Mouse (Mus musculus): ENCODE data around the gene Pi4kb. TPM values are rescaled to one million over a fixed set of nuclear protein-coding genes. Genes with fewer than 3 reads are reported as not detected.
"Not testable (repeated sequence)": the region's sequence is repeated elsewhere in the genome, so short reads cannot be mapped to it uniquely, and the experiment has no call there.

Gene Pi4kb
- polyA plus RNA-seq, 1 experiment from 2014 or later = 22.2 TPM

- peaks cover 33% of the 10 kb centered on the region for H3K4me1 ChIP-seq
- 16% methylated on average over 13 of the region's 13 CpGs for WGBS
These were observed 39.3 kb downstream of the Pi4kb start for GRCm38 (mm10) chr3:95013699-95014427.

GRCm38 (mm10) chr3:95014428-95015151 is 40.1 kb downstream of the Pi4kb start:
- under 1% methylated on average over 44 of the region's 44 CpGs for WGBS
- peaks cover 33% of the 10 kb centered on the region for H3K4me1 ChIP-seq
- peak overlapping the region; percentile 96 for H3K27ac ChIP-seq
- H3K36me3 ChIP-seq = peaks cover 37% of the 10 kb centered on the region
- H3K4me3 ChIP-seq = peak overlapping the region; percentile 85
- no peaks in the 10 kb centered on the region for H3K27me3 ChIP-seq (ENCODE audit: low read depth, poor library complexity, severe bottlenecking)
- peak; percentile 77 for DNase-seq (ENCODE audit: low spot score)
- H3K9me3 ChIP-seq (replicated peaks) = no peaks in the 10 kb centered on the region

More at GRCm38 (mm10) chr3:95013699-95014427, 39.3 kb downstream of the Pi4kb start:
- DNase-seq (ENCODE audit: low spot score) = peak; percentile 49
- H3K27ac ChIP-seq = peak overlapping the region; percentile 96
- H3K4me3 ChIP-seq = peak overlapping the region; percentile 85
- H3K36me3 ChIP-seq = peaks cover 44% of the 10 kb centered on the region
- no peaks in the 10 kb centered on the region for H3K9me3 ChIP-seq (replicated peaks)
- H3K27me3 ChIP-seq (ENCODE audit: low read depth, poor library complexity, severe bottlenecking) = no peaks in the 10 kb centered on the region

GRCm38 (mm10) chr3:95015337-95015872 is 40.9 kb downstream of the Pi4kb start, which contains the start of gene Zfp687:
Zfp687 (minus strand) TSS chr3:95015448.
- Histone ChIP-seq H3K9me3 (replicated peaks) (no peaks in the 10 kb centered on the region), H3K36me3 (peaks cover 29% of the 10 kb centered on the region), H3K4me1 (peaks cover 33% of the 10 kb centered on the region), H3K27ac (peak within 1 kb of the TSS; percentile 96), H3K4me3 (peak within 1 kb of the TSS; percentile 85), H3K27me3 (ENCODE audit: low read depth, poor library complexity, severe bottlenecking) (no peaks in the 10 kb centered on the region)
- DNase-seq (ENCODE audit: low spot score) = peak; percentile 93
- under 1% methylated on average over 36 of the region's 37 CpGs for WGBS

- peak overlapping the region; percentile 85 for H3K4me3 ChIP-seq
- peak overlapping the region; percentile 96 for H3K27ac ChIP-seq
- H3K4me1 ChIP-seq = peaks cover 33% of the 10 kb centered on the region
- DNase-seq (ENCODE audit: low spot score) = peak; percentile 94
- no peaks in the 10 kb centered on the region for H3K9me3 ChIP-seq (replicated peaks)
- H3K27me3 ChIP-seq (ENCODE audit: low read depth, poor library complexity, severe bottlenecking) = no peaks in the 10 kb centered on the region
- WGBS = under 1% methylated on average over 40 of the region's 40 CpGs
- H3K36me3 ChIP-seq = peaks cover 23% of the 10 kb centered on the region
These were observed 41.5 kb downstream of the Pi4kb start for GRCm38 (mm10) chr3:95015891-95016531.

- 5% methylated on average over 21 of the region's 21 CpGs for WGBS
- Histone ChIP-seq H3K27ac (peak overlapping the region; percentile 96), H3K4me1 (peaks cover 33% of the 10 kb centered on the region), H3K36me3 (peaks cover 17% of the 10 kb centered on the region), H3K9me3 (replicated peaks) (no peaks in the 10 kb centered on the region), H3K27me3 (ENCODE audit: low read depth, poor library complexity, severe bottlenecking) (no peaks in the 10 kb centered on the region), H3K4me3 (peak overlapping the region; percentile 85)
- DNase-seq (ENCODE audit: low spot score) = no peak
These were observed 42.1 kb downstream of the Pi4kb start for GRCm38 (mm10) chr3:95016532-95017056.

- Histone ChIP-seq H3K36me3 (no peaks in the 10 kb centered on the region), H3K9me3 (replicated peaks) (no peaks in the 10 kb centered on the region), H3K4me1 (peaks cover 22% of the 10 kb centered on the region), H3K4me3 (no peak overlapping the region), H3K27ac (no peak overlapping the region), H3K27me3 (ENCODE audit: low read depth, poor library complexity, severe bottlenecking) (no peaks in the 10 kb centered on the region)
- WGBS = 85% methylated on average over 2 of the region's 2 CpGs
- DNase-seq (ENCODE audit: low spot score) = no peak
These were observed 44.2 kb downstream of the Pi4kb start for GRCm38 (mm10) chr3:95018741-95019140.

GRCm38 (mm10) chr3:95020956-95021355 is 46.4 kb downstream of the Pi4kb start:
- H3K4me3 ChIP-seq; H3K27ac ChIP-seq; DNase-seq (ENCODE audit: low spot score); H3K27me3 ChIP-seq (ENCODE audit: low read depth, poor library complexity, severe bottlenecking); H3K9me3 ChIP-seq (replicated peaks); H3K36me3 ChIP-seq: not testable (repeated sequence)
- WGBS = 93% methylated on average over 5 of the region's 5 CpGs
- peaks cover 24% of the 10 kb centered on the region for H3K4me1 ChIP-seq

GRCm38 (mm10) chr3:95024551-95024950 is 50.0 kb downstream of the Pi4kb start:
- DNase-seq (ENCODE audit: low spot score) = no peak
- no peaks in the 10 kb centered on the region for H3K9me3 ChIP-seq (replicated peaks)
- 41% methylated on average over 11 of the region's 11 CpGs for WGBS
- H3K4me3 ChIP-seq = no peak overlapping the region
- H3K4me1 ChIP-seq = peaks cover 23% of the 10 kb centered on the region
- peaks cover 6% of the 10 kb centered on the region; the same call in 1 of the 2 replicates for H3K36me3 ChIP-seq
- no peaks in the 10 kb centered on the region for H3K27me3 ChIP-seq (ENCODE audit: low read depth, poor library complexity, severe bottlenecking)
- H3K27ac ChIP-seq = 0 out of 2 replicates have a peak overlapping the region, but pooled peaks have one; percentile 31

GRCm38 (mm10) chr3:95025202-95025601 is 50.7 kb downstream of the Pi4kb start:
- no peak overlapping the region for H3K4me3 ChIP-seq
- no peaks in the 10 kb centered on the region for H3K27me3 ChIP-seq (ENCODE audit: low read depth, poor library complexity, severe bottlenecking)
- WGBS = 53% methylated on average over 5 of the region's 5 CpGs
- no peak for DNase-seq (ENCODE audit: low spot score)
- peaks cover 23% of the 10 kb centered on the region for H3K4me1 ChIP-seq
- peaks cover 13% of the 10 kb centered on the region for H3K36me3 ChIP-seq
- H3K9me3 ChIP-seq (replicated peaks) = no peaks in the 10 kb centered on the region
- H3K27ac ChIP-seq = no peak overlapping the region

GRCm38 (mm10) chr3:95027057-95027645 is 52.6 kb downstream of the Pi4kb start:
- 54% methylated on average over 5 of the region's 5 CpGs for WGBS

GRCm38 (mm10) chr3:95027701-95028100 is 53.2 kb downstream of the Pi4kb start:
- H3K9me3 ChIP-seq (replicated peaks) = no peaks in the 10 kb centered on the region
- WGBS = 65% methylated on average over 5 of the region's 5 CpGs
- peaks cover 37% of the 10 kb centered on the region for H3K36me3 ChIP-seq
- H3K4me3 ChIP-seq = no peak overlapping the region
- no peak overlapping the region for H3K27ac ChIP-seq
- no peaks in the 10 kb centered on the region for H3K27me3 ChIP-seq (ENCODE audit: low read depth, poor library complexity, severe bottlenecking)
- peaks cover 23% of the 10 kb centered on the region for H3K4me1 ChIP-seq
- no peak for DNase-seq (ENCODE audit: low spot score)

More at GRCm38 (mm10) chr3:95027057-95027645, 52.6 kb downstream of the Pi4kb start:
- no peaks in the 10 kb centered on the region for H3K9me3 ChIP-seq (replicated peaks)
- no peak overlapping the region for H3K4me3 ChIP-seq
- peaks cover 23% of the 10 kb centered on the region for H3K4me1 ChIP-seq
- H3K27me3 ChIP-seq (ENCODE audit: low read depth, poor library complexity, severe bottlenecking) = no peaks in the 10 kb centered on the region
- peaks cover 32% of the 10 kb centered on the region for H3K36me3 ChIP-seq
- DNase-seq (ENCODE audit: low spot score) = no peak
- no peak overlapping the region for H3K27ac ChIP-seq

- no peaks in the 10 kb centered on the region for H3K9me3 ChIP-seq (replicated peaks)
- H3K4me1 ChIP-seq = peaks cover 23% of the 10 kb centered on the region
- no peak overlapping the region for H3K27ac ChIP-seq
- 92% methylated on average over 3 of the region's 3 CpGs for WGBS
- no peak overlapping the region for H3K4me3 ChIP-seq
- DNase-seq (ENCODE audit: low spot score) = no peak
- peaks cover 46% of the 10 kb centered on the region for H3K36me3 ChIP-seq
- no peaks in the 10 kb centered on the region for H3K27me3 ChIP-seq (ENCODE audit: low read depth, poor library complexity, severe bottlenecking)
These were observed 54.1 kb downstream of the Pi4kb start for GRCm38 (mm10) chr3:95028603-95029002.
